In genomic region chr5:148588987-148589386, GRCm38 (mm10) we compare ENCODE assay signal across 19 mouse cellular contexts.
"Had no signal": no experiment of that assay in that cellular context is flagged by ENCODE, and none has a peak within 500 bp of the region (broad histone marks: within the 10 kb centered on the region; RNA-seq: fewer than 3 reads in every experiment).

No protein-coding gene starts in this region.

- H3K9me3 ChIP-seq: midbrain, embryonic 12.5 days; neural tube, embryonic 13.5 days; neural tube, embryonic 15.5 days had no signal

- H3K9ac ChIP-seq: liver, embryonic 14.5 days; lung, embryonic 14.5 days; midbrain, embryonic 12.5 days; neural tube, embryonic 13.5 days; neural tube, embryonic 15.5 days had no signal

- DNase-seq: lung, adult 18-20 months; lung, embryonic 14.5 days; lung, postnatal 10 days; lung, postnatal 4 days; midbrain, embryonic 14.5 days; right cerebral cortex, adult 18-20 months; right cerebral cortex, postnatal 25 days; right cerebral cortex, postnatal 4 days; spleen, adult 18-20 months; thymus, adult 18-20 months; thymus, postnatal 14 days; thymus, postnatal 36 days had no signal

- H3K4me2 ChIP-seq: lung, embryonic 14.5 days; midbrain, embryonic 12.5 days; neural tube, embryonic 13.5 days; neural tube, embryonic 15.5 days had no signal

- H3K27me3 ChIP-seq: neural tube, embryonic 13.5 days; neural tube, embryonic 15.5 days had no signal

- H3K27ac ChIP-seq: liver, embryonic 14.5 days; midbrain, embryonic 12.5 days; neural tube, embryonic 13.5 days; neural tube, embryonic 15.5 days had no signal

- H3K4me3 ChIP-seq: midbrain, embryonic 10.5 days; midbrain, embryonic 12.5 days; myocyte; neural tube, embryonic 13.5 days; neural tube, embryonic 15.5 days had no signal

- H3K4me1 ChIP-seq: neural tube, embryonic 15.5 days had no signal

- H3K36me3 ChIP-seq: midbrain, embryonic 10.5 days; midbrain, embryonic 12.5 days; neural tube, embryonic 13.5 days; neural tube, embryonic 15.5 days had no signal

- ATAC-seq: midbrain, embryonic 16.5 days had no signal
